Mouse (Mus musculus) v-Abl transformed pro-B cells (cell line): Measurements from ENCODE around the gene Armc8.

Experiments
- in situ Hi-C, 2 experiments: fragments of 400-800 bp; cut with MboI; formaldehyde crosslinking; loops; one replicate each; pipeline ENCODE4 v1.15.1; 2025; ENCODE audit not compliant: unreplicated experiment in 2 of 2

Gene Armc8

DNA sequence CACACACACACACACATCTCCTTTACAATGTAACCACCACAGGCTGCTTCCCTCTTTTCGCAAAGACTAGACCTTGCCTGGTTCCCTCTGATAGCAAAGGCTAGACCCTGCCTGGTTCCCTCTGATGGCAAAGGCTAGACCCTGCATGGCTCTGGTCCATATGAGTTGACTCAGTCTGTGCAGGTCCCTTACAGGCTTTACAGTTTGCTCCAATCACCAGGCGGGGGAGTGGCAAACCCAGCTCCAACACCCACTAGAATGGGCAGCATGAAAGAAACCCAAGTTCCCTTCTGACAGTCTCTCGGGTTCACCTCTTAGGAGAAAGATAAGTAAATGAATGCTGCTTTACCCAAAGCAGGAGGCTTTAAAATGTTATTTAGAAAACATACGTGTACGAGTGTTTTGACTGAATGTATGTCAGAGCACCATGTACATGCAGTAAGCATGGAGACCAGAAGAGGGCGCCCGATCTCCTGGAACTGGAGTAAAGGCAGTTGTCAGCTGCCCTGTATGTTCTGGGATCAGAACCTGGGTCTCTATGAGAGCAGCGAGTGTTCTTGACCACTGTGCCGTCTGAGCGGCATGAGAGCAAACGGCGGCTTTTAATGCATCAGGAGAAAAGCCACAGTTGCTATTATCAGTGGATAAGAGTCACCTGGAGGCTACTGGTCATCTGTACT lies 110.0 kb downstream of the Armc8 start:
- in situ Hi-C loops: loop anchor here (5.0 to 25.0 kb wide), 7 partner anchors 84 to 929 kb away; partner anchors contain the start of genes Cep70 (in 1 of the 2), Dbr1 (in 1 of the 2), Faim (in 1 of the 2) and Mrps22 (in 1 of the 2)

DNA sequence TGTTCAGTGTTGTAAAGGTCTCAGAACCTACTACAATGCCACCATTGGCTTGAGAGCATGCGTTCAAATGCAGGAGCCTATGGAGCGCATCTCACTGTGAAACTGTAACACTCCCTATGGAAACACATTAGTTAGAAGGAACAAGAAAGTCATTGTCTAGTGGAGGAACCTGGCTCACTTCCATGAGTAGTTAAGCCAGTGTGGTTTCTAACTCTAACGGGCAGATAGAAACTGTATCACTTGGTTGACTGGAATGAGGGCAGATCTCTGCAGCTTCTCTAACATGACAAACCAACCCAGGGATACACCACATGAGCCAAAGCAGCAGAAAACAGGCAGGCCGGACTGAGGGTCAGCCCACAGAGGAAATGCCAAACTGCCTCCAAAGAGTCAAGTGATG lies 114.5 kb downstream of the Armc8 start:
- in situ Hi-C loops: loop anchor here (5.0 to 25.0 kb wide), 7 partner anchors 77 to 933 kb away; partner anchors contain the start of genes Cep70 (in 1 of the 2), Faim (in 1 of the 2) and Mrps22 (in 1 of the 2)

DNA sequence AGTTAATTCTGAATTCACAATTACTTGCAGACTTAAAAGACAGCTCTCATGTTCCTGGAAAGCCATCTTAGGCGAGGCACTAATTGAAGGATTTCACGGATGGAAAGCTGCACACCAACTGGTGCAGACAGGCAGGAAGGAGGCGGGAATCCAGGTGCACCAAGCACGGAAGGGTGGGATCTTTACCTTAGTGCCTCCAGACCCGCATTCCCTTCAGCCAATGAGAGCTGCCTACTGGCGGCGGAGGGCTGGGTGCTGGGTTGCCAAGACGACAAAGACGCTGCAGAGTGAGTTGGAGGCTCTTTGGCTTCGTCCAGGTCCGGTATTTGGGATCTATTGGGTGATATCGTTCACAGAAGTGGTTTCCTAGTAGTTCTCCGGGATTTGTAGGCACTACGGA lies 117.5 kb downstream of the Armc8 start, which contains the start of gene Nme9:
Gene Nme9 (plus strand): TSS at position 315 of the 400 bp plus-strand sequence.
- in situ Hi-C loops: loop anchor here (5.0 to 25.0 kb wide), 7 partner anchors 74 to 936 kb away; partner anchors contain the start of genes Cep70 (in 1 of the 2), Faim (in 1 of the 2) and Mrps22 (in 1 of the 2)

DNA sequence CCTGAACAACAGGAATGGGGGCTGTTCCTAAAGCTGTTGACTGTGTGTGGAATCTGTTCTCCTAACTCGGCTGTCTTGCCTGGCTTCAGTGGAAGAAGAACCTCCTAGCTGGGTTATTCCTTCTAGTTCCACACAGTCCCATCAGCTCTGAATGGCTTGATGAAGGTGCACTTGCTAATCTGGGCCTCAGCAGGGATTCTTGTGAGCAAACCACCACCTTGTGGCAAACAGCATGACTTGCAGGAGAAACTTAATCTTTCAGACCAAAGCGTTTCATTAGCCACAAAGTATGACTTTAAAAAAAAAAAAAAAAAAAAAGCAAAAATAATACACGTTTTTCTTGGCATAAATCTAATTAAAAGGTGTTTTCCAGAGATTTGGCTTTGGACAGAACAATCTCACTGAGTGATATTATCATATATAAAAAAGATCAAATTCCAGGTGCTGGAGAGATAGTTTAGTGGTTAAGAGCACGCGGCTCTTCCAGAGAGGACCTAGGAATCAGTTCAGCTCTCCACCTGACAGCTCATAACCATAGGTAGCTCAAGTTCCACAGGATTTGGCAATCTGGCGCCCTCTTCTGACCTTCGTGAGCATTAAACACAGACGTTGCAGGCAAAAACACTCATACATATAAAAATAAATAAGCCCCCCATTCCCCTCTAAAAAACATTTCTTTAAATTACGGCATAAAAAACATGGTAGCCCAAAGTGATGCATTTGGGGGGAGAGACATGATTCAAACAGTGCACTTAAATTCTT lies 118.6 kb downstream of the Armc8 start:
- in situ Hi-C loops: loop anchor here (5.0 to 25.0 kb wide), 7 partner anchors 73 to 937 kb away; partner anchors contain the start of genes Cep70 (in 1 of the 2), Faim (in 1 of the 2) and Mrps22 (in 1 of the 2)

DNA sequence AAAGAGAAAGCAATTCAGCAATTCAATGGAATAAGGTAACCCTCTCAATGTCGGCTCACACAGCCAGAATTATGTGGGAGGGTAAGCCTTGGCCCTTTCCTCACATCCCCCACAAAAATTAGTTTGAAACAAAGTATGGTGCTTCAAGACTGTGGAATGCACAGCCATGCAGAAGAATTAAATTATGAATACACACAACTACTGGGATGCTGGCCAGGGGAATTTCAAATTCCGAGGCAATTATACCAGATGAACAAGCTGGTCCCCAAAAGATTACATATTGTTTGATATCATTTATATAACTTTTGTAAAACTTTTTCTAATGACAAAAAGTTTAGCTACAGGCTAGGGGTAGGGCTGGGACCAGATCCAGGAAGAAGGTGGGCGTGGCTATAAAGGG lies 121.4 kb downstream of the Armc8 start:
- in situ Hi-C loops: no loop called here

DNA sequence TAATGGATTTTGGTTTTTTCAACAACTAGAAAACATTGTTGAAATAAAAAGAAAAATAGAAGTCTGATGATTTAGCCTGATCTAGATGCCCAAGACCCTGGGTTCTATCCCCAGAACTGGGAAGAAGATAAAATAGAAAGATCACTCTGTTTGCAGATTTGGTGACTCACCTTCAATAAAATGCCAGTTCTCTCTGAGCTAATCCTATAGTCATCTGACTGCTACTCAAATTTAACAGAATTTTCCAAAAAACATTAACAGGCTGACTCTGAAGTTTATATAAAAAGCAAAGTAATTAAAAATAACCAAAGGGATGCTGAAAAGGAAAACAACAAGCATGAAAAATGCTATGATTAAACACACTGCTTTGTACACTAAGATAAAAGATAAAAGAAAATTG lies 122.4 kb downstream of the Armc8 start:
- in situ Hi-C loops: no loop called here

DNA sequence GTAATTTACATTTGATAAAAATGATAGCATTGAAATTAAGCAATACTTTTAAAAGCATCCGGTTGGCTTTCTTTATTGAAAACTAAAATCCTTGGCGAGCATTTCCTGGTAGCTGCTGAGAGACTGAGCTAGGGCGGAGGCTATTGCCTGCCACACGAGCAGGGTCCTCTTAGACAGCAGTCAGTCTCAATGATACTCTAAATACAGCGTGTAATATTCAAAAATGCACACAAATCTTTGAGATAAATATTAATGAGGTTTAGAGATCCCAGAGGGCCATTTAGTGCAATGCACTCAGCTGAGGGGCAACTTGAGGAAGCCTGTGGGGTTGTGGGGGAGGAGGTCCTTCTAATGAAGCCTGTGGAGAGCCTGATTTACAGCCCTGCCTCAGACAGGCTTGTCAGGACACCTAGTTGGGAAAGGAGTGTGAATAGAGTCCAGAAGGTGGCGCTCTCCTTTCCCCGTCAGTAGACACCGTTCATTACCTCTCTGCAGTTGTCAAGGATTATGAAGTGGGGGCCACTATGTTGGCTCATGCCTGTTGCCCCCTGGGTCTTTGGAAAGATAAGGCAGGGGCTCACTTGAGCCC lies 124.0 kb downstream of the Armc8 start:
- in situ Hi-C loops: no loop called here

DNA sequence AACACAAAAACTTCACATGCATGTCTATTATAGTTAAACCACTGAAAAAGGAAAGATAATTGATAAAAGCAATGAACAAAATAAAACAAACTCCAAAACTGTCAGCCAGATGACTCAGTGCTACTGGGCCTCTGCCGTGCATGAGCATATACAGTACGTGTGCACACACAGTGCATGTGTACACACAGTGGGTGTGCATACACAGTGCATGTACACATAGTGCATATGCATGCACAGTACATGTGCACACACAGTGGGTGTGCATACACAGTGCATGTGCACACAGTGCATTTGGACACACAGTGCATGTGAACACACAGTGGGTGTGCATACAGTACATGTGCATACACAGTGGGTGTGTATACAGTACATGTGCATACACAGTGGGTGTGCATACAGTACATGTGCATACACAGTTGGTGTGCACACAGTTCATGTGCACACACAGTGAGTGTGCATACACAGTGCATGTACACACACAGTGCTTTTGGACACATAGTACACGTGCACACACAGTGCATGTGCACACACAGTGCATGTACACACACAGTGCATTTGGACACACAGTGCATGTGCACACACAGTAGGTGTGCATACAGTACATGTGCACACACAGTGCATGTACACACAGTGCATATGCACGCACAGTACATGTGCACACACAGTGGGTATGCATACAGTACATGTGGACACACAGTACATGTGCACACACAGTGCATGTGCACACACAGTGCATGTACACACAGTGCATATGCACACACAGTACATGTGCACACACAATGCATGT lies 126.9 kb downstream of the Armc8 start:
- in situ Hi-C loops: no loop called here

DNA sequence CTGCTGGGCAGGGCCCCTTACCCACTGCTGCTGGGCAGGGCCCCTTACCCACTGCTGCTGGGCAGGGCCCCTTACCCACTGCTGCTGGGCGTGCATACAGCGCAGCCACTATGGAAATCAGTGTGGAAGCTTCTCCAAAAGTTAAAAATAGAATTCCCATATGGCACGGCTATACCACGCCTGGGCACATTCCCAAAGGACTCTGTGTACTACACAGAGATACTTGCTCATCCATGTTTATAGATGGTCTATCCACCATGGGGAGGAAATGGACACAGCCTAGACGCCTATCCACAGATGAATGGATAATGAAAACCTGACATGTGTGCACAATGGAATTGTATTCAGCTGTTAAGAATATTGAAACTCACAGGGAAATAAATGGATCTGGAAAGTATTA lies 127.8 kb downstream of the Armc8 start:
- in situ Hi-C loops: no loop called here

DNA sequence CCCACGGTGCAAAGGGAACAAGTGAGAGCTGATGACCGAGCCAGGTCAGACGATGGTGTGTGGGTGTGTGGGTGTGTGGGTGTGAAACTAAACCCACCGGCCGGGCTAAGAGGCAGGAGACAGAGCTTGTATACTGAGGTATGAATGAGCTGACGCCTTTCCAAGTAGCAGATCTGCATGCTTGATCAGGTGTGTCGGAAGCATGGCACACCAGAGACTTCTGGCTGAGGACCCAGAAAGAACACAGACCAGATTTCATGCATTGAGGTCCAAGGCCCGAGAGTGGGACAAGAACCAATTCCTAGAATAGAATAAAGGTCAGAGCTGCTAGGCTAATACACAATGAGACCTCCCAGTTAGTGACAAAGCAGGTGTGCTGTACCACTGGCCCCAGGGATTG lies 129.6 kb downstream of the Armc8 start:
- in situ Hi-C loops: no loop called here

DNA sequence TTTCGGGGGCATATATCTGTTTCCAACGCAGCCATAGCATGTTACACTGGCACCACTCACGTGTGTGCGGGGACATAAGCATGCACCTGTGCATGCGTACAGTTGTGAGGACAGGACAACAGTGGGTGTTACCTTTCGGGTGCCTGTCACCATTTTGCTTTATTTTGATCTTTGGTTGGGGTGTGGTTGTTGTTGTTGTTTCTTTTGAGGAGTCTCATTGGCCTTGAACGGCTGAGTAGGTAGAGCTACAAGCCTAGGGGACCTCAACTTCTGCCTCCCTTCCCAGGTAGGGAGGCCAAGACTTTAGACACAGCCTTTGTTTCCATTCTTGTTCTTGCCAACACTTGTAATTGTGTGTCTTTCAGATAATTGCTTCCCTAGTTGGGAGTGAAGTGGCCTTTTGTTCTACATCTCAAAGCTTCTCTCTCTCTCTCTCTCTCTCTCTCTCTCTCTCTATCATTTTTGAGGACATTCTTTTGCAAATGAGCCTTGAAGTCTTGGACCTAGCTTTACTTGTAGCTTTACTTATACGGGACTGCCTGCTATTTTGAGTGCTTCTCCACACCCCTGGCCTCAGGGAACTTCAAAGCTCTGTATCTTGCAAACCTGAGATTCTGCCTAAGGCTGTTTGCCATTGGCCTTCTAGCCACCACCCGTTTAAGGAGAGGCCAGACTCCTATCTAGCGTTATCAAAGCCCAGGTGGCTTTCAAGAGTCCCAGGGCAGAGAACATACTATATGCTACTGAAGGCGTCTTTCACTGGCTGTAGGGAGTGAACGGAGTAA lies 130.7 kb downstream of the Armc8 start:
- in situ Hi-C loops: no loop called here

DNA sequence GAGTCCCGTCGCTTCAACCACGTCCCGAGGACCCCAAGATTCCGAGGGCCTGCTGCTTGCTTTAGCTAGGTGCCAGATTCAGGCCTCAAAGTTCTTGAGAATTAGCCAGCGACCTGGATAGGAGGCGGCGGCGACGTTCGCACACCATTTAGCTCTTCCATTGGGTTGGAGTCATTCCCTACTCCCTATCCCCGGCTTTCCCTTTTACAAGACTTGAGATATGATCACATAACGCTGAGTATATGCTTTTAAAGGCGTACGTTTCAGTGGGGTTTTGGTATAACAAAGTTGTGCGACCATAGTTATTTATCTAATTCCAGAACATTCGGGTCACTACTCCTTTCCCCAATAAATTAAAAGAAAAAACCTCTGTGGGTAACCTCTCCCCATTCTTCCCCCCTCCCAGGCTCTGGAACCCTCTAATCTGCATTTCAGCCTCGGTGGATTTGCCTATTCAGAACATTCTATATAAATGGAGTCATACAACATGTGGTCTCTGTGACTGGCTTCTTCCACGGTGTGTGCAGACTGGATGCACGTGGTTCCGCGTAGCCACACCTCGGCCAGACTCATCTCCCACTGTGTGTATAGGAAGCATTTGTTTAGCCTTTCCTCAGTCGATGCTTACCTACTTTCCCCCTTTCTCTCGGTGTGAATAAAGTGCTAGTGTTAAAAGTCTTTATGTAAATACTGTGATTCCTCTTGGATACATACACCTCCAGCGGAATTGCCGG lies 131.5 kb downstream of the Armc8 start, which contains the start of gene Mras:
Gene Mras (minus strand): TSS at position 351 of the 734 bp plus-strand sequence.
- in situ Hi-C loops: no loop called here

DNA sequence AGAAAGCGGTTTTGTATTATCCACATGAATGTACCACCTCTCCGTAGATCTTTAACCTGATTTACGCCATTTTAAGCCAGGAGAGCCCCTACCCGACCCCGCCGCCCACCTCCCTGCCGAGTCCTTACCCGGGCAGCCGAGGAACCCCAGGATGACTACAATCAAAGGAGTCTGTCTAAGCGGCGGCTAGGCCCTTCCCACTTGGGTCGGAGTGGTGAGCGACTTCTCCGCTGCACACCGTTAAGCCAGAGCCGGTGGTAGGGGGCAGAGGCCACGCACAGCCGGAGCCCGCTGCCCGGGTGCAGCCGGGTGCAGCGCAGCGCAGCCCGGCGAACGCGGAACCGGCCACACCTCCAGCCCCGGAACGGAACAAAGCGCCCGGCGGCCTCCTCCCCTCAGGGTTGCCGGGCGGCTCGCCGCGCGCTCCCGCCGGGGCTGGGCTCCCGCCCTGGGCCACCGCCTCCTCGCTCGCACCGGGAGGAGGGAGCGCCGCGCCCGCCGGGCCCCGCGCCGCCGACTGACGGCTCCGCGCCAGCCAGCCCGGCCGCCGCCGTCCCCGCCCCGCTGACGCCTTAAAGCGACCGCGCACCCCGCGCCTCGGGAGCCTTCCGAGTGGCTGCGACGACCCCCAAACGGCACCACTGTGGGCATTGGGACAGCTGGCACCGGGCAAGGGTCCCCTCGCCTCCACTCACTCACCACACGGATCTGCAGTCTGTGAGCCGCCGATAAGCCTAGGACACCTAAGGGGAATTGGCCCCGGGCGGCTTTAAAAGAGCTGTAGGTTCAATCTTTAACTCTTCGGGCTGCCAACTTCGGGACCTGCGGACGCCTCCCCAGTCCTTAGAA lies 132.3 kb downstream of the Armc8 start:
- in situ Hi-C loops: no loop called here

DNA sequence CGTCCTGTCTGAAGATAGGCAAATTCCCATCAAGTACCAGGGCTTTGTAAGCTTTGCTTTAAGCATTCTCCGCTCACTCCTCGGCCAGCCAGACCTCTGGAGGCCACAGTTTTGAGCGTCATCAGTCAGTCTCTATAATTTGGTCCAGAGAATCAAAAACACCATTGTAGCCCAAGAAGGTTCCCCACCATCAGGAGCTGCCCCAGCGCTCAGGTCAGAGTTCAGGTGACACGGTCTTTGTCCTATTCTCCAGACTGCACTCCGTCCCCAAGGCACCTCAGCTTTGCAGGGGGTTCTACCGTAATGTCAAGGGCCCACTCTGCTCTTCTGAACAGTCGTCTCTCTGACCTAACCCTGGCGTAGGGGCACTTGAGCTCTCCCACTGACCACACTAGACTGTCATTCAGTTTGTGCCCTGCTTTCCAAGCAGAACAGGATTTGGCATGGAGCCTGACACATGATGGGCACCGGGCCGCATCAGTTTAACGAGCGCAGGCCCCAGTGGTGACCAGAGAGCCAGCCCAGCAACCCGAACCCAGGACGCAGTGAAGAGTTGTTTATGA lies 133.0 kb downstream of the Armc8 start:
- in situ Hi-C loops: no loop called here

DNA sequence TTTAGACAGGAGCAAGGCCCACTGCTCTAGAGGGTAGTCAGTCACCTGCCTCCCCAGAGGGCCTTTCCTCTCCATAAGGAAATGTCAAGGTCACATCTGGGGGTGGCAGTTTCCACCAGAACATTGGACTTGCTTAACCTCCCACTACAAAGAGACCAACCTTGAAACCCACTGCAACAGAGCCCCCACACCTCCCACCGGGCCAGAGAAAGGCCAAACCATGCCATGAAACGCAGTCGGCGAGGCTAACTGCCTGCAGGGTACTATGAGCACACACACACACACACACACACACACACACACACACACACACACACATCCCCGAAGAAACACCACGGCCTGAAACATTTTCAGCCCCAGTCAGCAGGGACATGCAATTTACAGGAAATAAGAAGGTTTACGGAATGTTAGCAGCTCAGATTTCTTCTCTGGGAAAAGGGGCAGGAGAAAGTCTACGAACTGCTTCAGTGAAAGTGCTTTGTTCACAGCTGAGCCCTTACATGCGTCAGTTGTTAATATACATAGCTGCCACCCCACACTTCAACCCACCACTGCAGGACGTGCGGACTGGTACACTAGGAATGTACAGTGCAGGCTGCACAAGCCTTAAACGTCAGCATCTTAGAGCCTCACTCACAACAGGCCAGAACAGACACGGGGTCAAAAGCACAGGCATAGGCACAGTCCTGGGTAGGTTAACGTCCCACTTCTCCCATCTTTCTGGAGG lies 133.6 kb downstream of the Armc8 start:
- in situ Hi-C loops: no loop called here

DNA sequence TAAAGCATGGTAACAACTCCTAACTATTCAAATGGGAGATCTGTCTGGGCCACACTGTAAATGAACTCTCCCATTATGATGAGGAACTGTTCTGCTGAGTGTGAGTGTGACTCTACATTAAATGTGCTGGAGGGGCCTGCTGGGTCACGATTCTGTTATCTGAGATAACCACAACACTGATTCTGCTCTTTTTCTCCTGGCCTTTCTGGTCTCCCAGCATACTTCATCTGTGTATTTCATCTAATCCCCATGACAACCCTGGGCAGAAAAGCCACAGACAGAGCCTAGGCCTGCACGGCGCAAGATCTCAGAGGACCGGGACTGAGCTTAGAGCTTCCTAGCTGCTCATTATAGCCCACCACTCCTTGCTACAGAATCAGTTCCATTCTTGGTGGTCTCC lies 136.2 kb downstream of the Armc8 start:
- in situ Hi-C loops: no loop called here

DNA sequence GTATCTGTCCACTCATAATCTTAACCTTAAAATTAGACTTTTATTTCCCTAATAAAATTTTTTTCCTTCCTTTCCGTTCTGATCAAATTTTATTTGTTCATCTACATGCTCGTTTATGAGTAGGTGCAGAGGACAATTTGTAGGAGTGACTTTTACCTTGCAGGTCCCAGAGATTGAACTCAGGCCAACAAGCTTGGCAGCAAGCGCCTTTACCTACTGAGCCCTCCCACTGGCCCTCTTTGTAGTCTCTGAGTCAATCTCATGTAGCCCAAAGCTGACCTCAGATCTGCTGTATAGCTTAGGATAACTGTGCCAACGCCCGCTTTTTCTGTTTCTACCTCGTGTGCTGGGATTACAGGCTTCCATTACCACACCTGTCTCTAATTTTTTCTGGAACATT lies 136.7 kb downstream of the Armc8 start:
- in situ Hi-C loops: no loop called here
